Mouse (Mus musculus): Measurements from ENCODE around the gene Card6. TPM values are rescaled to one million over a fixed set of nuclear protein-coding genes. Genes with fewer than 3 reads are reported as not detected.
"Not testable (repeated sequence)": the region's sequence is repeated elsewhere in the genome, so short reads cannot be mapped to it uniquely, and the experiment has no call there.

The Card6 gene
- total and polyA plus RNA-seq, 3 experiments: 1.9 to 19.2 (median 6.0) TPM

GRCm38 (mm10) chr15:5134179-5134578 lies 25.8 kb upstream of the Card6 start:
- Histone ChIP-seq H3K27me3 (ENCODE audit: insufficient read depth, low read length) (no peaks in the 10 kb centered on the region), H3K9me3 (replicated peaks) (no peaks in the 10 kb centered on the region), H3K4me3 (ENCODE audit: low read depth, low read length) (no peak overlapping the region), H3K4me1 (ENCODE audit: insufficient read depth, low read depth, low read length) (peaks cover 71% of the 10 kb centered on the region), H3K36me3 (replicated peaks) (no peaks in the 10 kb centered on the region)
- DNase-seq (ENCODE audit: low spot score): no peak
- no peak for ATAC-seq (ENCODE audit: extremely low read depth, insufficient number of reproducible peaks, low FRiP score, poor library complexity, severe bottlenecking)
- TF ChIP-seq TAL1 (conservative IDR thresholded peaks at IDR 0.05; ENCODE audit: low read depth, low read length) (no peak), POLR2AphosphoS5 (IDR thresholded peaks at IDR 0.05; ENCODE audit: insufficient replicate concordance, low read depth, low read length) (no peak)

DNA sequence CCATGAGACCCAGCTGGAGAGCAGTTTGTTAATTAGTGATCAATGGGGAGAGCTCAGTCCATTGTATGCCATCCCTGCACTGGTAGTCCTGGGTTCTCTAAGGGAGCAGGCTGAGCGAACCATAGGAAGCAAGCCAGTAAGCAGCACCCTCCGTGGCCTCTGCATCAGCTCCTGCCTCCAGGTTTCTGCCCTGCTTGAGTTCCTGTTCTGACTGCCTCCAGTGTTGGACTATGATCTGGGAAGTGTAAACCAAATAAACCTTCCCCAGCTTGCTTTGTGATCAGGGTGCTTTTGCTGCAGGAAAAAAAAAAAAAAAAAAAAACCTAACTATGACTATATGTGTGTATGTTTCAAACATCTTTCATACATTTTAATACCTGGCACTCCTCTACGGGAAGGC lies 25.0 kb upstream of the Card6 start:
- Histone ChIP-seq H3K36me3 (replicated peaks) (no peaks in the 10 kb centered on the region), H3K9me3 (replicated peaks) (no peaks in the 10 kb centered on the region), H3K4me3 (ENCODE audit: low read depth, low read length) (no peak overlapping the region), H3K27me3 (ENCODE audit: insufficient read depth, low read length) (no peaks in the 10 kb centered on the region), H3K4me1 (ENCODE audit: insufficient read depth, low read depth, low read length) (peaks cover 72% of the 10 kb centered on the region)
- no peak for DNase-seq (ENCODE audit: low spot score)
- no peak for TF ChIP-seq GATA2 (IDR thresholded peaks at IDR 0.05; ENCODE audit: borderline replicate concordance, low read depth, low read length)
- TF ChIP-seq GATA1 (IDR thresholded peaks at IDR 0.05; ENCODE audit: borderline replicate concordance, low read length): no peak
- TF ChIP-seq POLR2AphosphoS5 (IDR thresholded peaks at IDR 0.05; ENCODE audit: insufficient replicate concordance, low read depth, low read length): no peak
- TF ChIP-seq CTCF (IDR thresholded peaks at IDR 0.05; ENCODE audit: low read depth, low read length): no peak
- ATAC-seq (ENCODE audit: extremely low read depth, insufficient number of reproducible peaks, low FRiP score, poor library complexity, severe bottlenecking): no peak

DNA sequence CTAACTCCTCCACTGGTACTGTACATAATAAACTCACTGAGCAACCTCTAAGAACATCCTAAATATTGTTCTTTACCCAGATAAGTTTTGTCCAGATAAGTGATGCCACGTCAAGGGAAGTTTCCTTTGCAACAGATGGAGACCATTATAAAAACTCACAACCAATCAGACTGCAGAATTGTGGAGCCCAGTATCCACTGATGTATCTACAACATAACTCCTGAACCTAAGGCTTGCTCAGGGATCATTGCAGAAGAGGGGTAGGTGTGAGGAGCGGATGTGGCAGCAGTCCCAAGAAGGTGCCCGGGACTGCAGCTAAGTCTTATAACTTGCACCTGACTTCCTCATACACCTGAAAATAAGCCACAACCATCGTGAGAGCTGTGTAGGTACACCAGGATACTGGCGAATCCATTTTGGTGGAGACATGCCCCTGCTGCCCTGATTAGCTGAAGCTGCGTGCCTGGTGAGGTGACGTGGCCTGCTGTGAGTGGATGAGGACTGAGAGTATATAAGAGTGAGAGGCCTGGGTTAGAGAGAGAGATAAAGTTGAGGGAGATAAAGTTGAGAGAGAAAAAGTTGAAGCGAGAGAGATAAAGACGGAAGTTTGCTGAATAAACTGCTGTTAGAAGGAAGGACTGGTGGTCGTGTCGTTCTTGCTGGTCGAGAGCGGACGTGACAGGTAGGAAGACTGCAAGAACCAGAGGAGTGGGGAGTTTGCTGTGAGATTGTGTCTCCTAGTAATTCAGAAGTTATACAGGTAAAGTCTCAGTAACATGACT lies 22.7 kb upstream of the Card6 start:
- not testable (repeated sequence) for H3K9me3 ChIP-seq (replicated peaks); DNase-seq (ENCODE audit: low spot score); H3K36me3 ChIP-seq (replicated peaks); H3K4me3 ChIP-seq (ENCODE audit: low read depth, low read length); H3K27me3 ChIP-seq (ENCODE audit: insufficient read depth, low read length); ATAC-seq (ENCODE audit: extremely low read depth, insufficient number of reproducible peaks, low FRiP score, poor library complexity, severe bottlenecking)
- peaks cover 74% of the 10 kb centered on the region for H3K4me1 ChIP-seq (ENCODE audit: insufficient read depth, low read depth, low read length)

DNA sequence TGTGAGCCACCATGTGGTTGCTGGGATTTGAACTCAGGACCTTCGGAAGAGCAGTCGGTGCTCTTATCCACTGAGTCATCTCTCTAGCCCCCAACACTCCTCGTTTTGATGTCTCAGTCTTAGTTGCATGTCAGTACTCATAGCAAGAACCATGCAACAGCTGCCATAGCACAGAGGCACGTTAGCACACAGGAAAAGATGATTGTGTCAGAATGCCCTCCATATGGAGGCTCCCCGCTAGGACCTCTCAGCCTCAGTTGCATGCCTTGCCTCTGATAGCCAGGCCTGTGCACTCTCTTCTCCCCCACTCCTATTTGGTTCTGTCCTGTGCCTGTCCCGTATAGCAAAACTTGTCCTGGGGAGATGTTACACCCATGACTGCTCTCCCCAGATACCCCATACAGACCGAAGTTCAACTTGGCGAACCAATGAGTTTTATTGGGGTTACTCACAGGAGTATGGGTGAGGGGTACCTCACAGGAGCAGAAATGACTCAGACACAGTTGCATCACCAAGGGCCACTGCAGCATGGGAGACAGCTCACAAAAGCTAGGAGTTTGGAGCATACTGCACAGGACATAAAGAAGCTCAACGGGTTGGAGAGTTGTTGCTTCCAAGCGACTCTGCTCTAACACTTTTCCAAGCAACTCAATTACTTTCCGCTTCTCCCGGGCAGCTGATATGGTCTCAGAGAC lies 20.9 kb upstream of the Card6 start:
- H3K4me3 ChIP-seq (ENCODE audit: low read depth, low read length): no peak overlapping the region
- DNase-seq (ENCODE audit: low spot score): no peak
- H3K27me3 ChIP-seq (ENCODE audit: insufficient read depth, low read length): no peaks in the 10 kb centered on the region
- TF ChIP-seq GATA2 (IDR thresholded peaks at IDR 0.05; ENCODE audit: borderline replicate concordance, low read depth, low read length) (no peak), CTCF (IDR thresholded peaks at IDR 0.05; ENCODE audit: low read depth, low read length) (no peak), POLR2AphosphoS5 (IDR thresholded peaks at IDR 0.05; ENCODE audit: insufficient replicate concordance, low read depth, low read length) (no peak), GATA1 (IDR thresholded peaks at IDR 0.05; ENCODE audit: borderline replicate concordance, low read length) (no peak), TAL1 (conservative IDR thresholded peaks at IDR 0.05; ENCODE audit: low read depth, low read length) (no peak)
- H3K36me3 ChIP-seq (replicated peaks): peaks cover 11% of the 10 kb centered on the region
- H3K4me1 ChIP-seq (ENCODE audit: insufficient read depth, low read depth, low read length): peaks cover 65% of the 10 kb centered on the region
- H3K9me3 ChIP-seq (replicated peaks): peaks cover 5% of the 10 kb centered on the region; the same call in 1 of the 2 replicates
- ATAC-seq (ENCODE audit: extremely low read depth, insufficient number of reproducible peaks, low FRiP score, poor library complexity, severe bottlenecking): no peak

DNA sequence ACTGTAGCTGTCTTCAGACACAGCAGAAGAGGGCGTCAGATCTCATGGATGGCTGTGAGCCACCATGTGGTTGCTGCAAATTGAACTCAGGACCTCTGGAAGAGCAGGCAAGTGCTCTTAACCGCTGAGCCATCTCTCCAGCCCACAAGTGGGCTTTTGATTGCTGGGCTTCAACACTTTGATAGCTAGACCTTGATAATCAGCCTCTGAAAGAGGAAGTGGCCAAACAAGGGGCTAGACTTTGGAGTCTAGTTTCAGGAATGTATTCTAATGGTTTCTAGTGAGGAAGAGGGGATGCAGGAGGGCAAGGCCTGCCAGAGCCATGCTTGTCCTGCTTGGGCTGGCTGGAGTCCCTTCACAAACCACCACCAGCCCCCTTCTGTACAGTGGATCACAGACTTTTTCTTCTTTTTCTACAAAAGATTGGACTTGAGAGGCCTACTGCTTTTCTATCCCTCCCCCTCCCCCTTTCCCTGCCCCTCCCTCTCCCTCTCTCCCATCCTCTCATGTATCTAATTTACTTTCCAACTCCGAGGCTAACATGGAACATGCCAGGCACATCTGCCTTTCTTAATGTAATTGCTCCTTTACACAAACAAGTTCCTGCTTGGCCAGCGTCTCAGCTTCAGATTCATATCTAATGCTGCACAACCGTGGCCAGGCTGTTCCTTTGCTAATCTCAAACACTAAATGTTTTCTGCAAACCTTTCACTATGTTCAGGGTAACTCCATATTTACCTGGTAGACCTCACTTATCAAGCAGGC lies 20.0 kb upstream of the Card6 start:
- TF ChIP-seq GATA2 (IDR thresholded peaks at IDR 0.05; ENCODE audit: borderline replicate concordance, low read depth, low read length): no peak
- no peak for TF ChIP-seq CTCF (IDR thresholded peaks at IDR 0.05; ENCODE audit: low read depth, low read length)
- ATAC-seq (ENCODE audit: extremely low read depth, insufficient number of reproducible peaks, low FRiP score, poor library complexity, severe bottlenecking): no peak
- H3K27me3 ChIP-seq (ENCODE audit: insufficient read depth, low read length): no peaks in the 10 kb centered on the region
- peaks cover 5% of the 10 kb centered on the region; the same call in 1 of the 2 replicates for H3K9me3 ChIP-seq (replicated peaks)
- H3K4me3 ChIP-seq (ENCODE audit: low read depth, low read length): no peak overlapping the region; the same call in 1 of the 2 replicates
- H3K36me3 ChIP-seq (replicated peaks): peaks cover 16% of the 10 kb centered on the region
- no peak for DNase-seq (ENCODE audit: low spot score)
- H3K4me1 ChIP-seq (ENCODE audit: insufficient read depth, low read depth, low read length): peaks cover 60% of the 10 kb centered on the region

- Histone ChIP-seq H3K9me3 (replicated peaks) (peaks cover 5% of the 10 kb centered on the region; the same call in 1 of the 2 replicates), H3K4me3 (ENCODE audit: low read depth, low read length) (no peak overlapping the region), H3K27me3 (ENCODE audit: insufficient read depth, low read length) (no peaks in the 10 kb centered on the region), H3K4me1 (ENCODE audit: insufficient read depth, low read depth, low read length) (peaks cover 61% of the 10 kb centered on the region), H3K36me3 (replicated peaks) (peaks cover 25% of the 10 kb centered on the region)
- ATAC-seq (ENCODE audit: extremely low read depth, insufficient number of reproducible peaks, low FRiP score, poor library complexity, severe bottlenecking) (no peak), DNase-seq (ENCODE audit: low spot score) (no peak)
- no peak for TF ChIP-seq GATA1 (IDR thresholded peaks at IDR 0.05; ENCODE audit: borderline replicate concordance, low read length)
- no peak for TF ChIP-seq TAL1 (conservative IDR thresholded peaks at IDR 0.05; ENCODE audit: low read depth, low read length)
- no peak for TF ChIP-seq CTCF (IDR thresholded peaks at IDR 0.05; ENCODE audit: low read depth, low read length)
- no peak for TF ChIP-seq POLR2AphosphoS5 (IDR thresholded peaks at IDR 0.05; ENCODE audit: insufficient replicate concordance, low read depth, low read length)
- TF ChIP-seq GATA2 (IDR thresholded peaks at IDR 0.05; ENCODE audit: borderline replicate concordance, low read depth, low read length): no peak
Measured at GRCm38 (mm10) chr15:5127487-5127886, 19.1 kb upstream of the Card6 start.

Data from G1E (cell line).